Mouse (Mus musculus): Measurements from ENCODE around the gene Pigw.

- TF ChIP-seq EP300 (IDR thresholded peaks at IDR 0.05; ENCODE audit: low read depth) (no peak), CTCF (IDR thresholded peaks at IDR 0.05; ENCODE audit: low read depth) (no peak)
Observed at GRCm38 (mm10) chr11:84827901-84828503, 52.1 kb downstream of the Pigw start.

All from liver, postnatal 0 days (tissue).